Mouse (Mus musculus) brown adipose tissue, adult 24 weeks (tissue): ENCODE measurements at regions not wholly inside any gene's neighbourhood (a gene's known extent, or its start where the extent isn't known, plus 50 kb on each side); places are given as distances from the start of the nearest gene placed in this dataset.

Source experiments
- H3K27ac ChIP-seq: fragments of 200-500 bp; replicated peaks from 2 replicates; pipeline ENCODE4 v1.5.1; 2012; ENCODE audit warnings: low read depth, mild to moderate bottlenecking, low read length
- H3K4me1 ChIP-seq: fragments of 200-500 bp; 2 replicates; pipeline ENCODE4 v1.6.1; 2012; ENCODE audit warnings: low read length, mixed read lengths; ENCODE audit not compliant: control insufficient read depth, insufficient read depth, insufficient read length
- H3K4me3 ChIP-seq: fragments of 200-500 bp; 2 replicates; pipeline ENCODE4 v1.5.1; 2012; ENCODE audit warnings: low read depth, mild to moderate bottlenecking, low read length, moderate library complexity; ENCODE audit not compliant: insufficient read depth

DNA sequence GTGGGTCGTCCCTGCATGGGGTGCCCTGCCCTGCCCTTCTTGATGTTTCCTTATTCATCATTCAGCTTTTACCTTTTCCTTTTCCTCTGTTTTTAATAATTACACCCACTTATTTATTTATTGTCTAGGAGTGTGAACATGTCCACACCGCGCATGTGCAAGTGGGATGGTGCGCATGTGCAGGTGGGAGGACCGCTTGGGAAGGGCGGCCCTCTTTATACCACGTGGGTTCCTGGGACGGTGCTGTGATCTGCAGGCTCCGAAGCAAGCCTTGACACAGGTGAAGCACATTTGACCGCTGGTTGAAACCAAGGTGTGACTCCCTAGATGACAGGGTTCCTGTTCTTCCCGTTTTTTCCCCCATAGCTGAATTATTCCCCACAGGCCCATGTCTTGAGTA lies 60.0 kb downstream of the Syf2 start:
- no peak overlapping the region for H3K4me3 ChIP-seq
- H3K4me1 ChIP-seq = no peaks in the 10 kb centered on the region
- H3K27ac ChIP-seq = no peak overlapping the region

DNA sequence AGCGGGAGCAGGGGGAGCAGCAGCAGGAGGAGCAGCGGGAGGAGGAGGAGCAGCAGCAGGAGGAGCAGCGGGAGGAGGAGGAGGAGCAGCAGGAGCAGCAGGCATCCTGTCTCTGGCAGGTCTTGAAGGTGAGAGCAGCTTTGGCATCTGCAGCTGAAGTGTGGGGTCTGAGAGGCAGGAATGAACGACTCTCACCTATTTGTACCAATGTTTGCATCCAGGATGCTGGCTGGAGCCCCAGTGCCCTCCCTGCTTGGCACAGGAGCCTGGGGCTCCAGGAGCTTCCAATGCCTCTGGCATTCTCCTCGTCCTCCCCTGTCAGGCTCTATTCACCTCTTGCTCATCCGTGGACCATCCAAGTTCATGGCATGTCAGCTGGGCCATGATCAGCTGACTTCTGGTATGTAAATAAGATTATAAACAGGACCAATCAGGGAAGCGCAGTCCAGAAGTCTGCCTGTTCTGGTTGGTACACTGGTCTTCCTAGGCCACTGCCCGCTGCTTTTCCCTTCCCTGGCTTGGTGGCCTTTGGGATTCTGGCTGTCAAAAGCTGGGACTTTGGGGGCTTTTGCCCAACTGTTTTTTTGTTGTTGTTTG lies 62.9 kb downstream of the Syf2 start:
- H3K27ac ChIP-seq = no peak overlapping the region
- no peak overlapping the region for H3K4me3 ChIP-seq
- no peaks in the 10 kb centered on the region for H3K4me1 ChIP-seq

DNA sequence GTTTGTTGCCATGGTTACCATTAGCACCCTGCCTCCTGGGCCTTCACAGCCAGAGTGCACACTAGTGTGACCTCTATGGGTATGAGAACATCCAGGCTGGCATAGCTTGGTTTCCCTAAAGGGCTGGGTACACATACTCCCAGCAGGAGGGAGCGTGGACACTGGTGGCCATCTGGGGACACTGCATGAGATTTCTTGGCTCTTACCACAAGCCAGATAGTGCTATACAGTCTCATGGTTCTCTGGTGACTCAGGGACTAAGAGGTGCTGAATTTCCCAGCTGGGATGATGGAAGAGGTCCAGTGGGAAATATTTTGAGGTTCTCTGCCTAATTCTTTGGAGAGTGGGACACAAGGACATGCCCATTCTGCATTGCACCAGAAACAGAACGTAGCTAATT lies 63.5 kb downstream of the Syf2 start:
- no peaks in the 10 kb centered on the region for H3K4me1 ChIP-seq
- H3K27ac ChIP-seq = no peak overlapping the region
- H3K4me3 ChIP-seq = no peak overlapping the region

DNA sequence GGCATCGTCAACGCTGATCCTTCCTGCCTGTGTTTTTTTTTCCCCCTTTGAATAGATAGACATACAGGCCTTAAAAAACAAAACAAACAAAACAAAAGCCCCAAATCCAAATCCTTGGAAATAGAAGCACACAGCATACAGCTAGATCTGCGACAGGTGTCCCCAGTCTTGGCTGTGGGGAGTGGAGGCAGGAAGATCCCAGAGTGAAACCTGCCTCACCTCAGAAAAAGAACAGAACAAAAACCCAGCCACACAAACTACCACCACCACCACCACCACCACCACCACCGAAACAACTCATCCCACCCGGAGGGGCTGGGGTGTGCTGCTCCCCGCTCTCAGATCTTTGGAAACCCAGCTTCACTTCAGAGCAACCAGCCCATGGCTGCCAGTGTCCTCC lies 64.0 kb downstream of the Syf2 start:
- Histone ChIP-seq H3K4me3 (no peak overlapping the region), H3K27ac (no peak overlapping the region), H3K4me1 (no peaks in the 10 kb centered on the region)

DNA sequence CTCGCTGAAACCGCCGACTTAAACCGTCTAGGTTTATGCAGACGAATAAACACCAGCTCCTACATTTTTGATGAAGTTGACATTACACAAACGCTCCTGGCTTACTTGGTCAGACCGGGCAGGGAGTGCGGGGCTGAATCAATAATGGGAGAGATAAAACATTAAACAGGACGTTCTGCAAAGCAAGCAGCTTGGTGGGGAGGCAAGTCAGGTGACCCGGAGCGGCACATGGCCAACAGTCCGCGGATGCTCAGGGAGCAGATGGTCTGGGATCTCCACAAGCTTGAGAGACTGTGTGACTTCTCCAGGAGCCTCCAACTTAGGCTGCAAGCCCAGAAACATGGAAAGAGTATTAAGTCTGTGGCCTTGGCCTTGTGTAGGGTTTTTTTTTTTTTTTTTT lies 64.4 kb downstream of the Syf2 start:
- no peaks in the 10 kb centered on the region for H3K4me1 ChIP-seq
- no peak overlapping the region for H3K27ac ChIP-seq
- H3K4me3 ChIP-seq = no peak overlapping the region

DNA sequence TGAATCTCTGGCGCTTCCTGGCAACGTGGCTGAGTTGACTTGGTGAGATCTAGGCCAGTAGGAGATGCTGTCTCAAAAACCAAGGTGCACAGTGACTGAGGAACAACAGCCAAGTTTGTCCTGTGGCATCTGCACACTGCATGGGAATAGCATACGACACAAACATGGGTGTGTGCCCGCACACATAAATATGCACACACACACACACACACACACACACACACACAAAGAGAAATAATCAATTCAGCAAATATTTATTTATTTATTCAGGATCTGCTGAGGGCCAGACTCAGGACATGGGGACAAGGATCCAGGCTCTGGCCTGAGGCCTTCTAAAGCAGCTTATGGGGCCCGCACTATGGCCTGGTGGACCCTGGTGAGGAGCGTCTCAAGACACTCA lies 65.4 kb downstream of the Syf2 start:
- Histone ChIP-seq H3K27ac (no peak overlapping the region), H3K4me3 (no peak overlapping the region), H3K4me1 (no peaks in the 10 kb centered on the region)

DNA sequence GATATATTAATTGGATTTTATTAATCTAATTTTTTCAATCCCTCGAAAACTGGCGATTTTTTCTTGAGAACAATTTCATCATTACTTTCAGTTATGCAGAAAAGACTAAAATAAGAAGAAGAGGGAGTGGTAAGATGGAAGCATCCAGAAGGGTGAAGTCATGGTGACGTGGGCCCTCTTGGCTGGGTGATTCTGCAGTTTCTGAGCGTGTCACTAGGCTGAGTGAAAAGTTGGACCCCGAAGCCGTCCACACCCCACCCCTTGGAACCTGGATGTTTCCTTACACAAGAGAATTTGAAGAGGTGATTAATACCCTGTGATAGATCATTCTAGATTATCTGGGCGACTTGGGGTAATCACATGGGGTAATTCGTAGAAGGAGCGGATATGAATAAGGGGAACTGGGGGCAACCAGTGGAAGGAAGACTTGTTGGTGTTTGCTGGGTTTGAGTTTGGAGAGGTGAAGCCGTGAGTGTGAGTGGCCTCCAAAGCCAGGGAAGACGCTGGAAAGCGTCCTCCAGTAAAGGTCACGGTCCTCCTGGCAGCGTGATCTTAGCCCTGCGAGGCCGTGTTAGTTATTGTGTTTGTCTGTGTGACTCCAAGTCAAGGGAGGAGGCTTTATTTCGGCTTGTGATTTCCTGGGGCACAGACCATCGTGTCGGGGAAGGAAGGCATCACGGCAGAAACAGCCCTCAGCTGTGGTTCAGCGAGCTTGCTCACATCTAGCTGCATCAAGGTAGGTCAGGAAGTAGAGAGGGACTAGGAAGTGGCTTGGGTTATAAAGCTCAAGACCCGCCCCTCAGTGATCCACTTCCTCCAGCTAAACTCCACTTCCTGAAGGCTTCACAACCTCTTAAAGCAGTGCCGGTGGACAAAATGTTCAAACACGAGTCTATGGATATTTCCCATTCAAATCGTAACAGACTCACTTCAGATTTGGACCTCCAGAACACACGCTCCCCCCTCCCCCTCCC lies 67.0 kb downstream of the Syf2 start:
- H3K4me1 ChIP-seq = peaks cover 6% of the 10 kb centered on the region
- H3K27ac ChIP-seq = no peak overlapping the region
- no peak overlapping the region for H3K4me3 ChIP-seq

DNA sequence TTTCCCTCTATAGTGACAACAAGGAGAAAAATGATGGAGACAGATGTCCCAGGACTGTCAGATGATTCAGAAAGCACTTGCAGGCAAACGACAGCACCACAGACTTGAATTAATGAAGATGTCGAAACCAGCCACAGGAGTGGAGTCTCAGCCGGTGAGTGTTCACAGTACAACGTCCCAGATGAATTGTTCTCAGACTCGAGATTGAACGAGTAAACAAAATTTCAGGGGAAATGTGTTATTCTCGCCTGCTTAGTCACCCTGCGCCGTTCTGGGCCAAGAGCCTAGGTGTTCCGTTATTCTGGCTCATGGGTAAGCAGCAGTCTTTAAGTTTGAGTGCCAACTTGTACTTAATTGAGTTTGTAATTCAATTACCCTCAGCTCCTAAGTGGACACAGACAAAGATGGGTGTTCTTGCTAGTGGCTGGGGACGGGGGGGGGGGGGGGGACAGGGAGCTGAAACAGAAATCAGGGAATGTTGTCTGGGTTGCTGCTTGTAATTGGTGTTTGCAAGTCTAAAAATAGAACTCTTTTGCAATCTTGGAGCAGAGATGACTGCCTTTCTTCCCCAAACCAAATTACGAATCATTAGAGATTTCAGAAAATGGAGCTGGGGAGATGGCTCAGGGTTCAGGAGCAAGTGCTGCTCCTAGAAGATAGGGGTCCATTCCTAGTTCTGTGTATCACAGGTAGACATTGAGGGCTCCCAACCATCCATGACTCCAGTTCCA lies 68.4 kb downstream of the Syf2 start:
- H3K27ac ChIP-seq = peak overlapping the region; percentile 25; the same call in 1 of the 2 replicates
- H3K4me3 ChIP-seq = no peak overlapping the region
- peaks cover 7% of the 10 kb centered on the region for H3K4me1 ChIP-seq

DNA sequence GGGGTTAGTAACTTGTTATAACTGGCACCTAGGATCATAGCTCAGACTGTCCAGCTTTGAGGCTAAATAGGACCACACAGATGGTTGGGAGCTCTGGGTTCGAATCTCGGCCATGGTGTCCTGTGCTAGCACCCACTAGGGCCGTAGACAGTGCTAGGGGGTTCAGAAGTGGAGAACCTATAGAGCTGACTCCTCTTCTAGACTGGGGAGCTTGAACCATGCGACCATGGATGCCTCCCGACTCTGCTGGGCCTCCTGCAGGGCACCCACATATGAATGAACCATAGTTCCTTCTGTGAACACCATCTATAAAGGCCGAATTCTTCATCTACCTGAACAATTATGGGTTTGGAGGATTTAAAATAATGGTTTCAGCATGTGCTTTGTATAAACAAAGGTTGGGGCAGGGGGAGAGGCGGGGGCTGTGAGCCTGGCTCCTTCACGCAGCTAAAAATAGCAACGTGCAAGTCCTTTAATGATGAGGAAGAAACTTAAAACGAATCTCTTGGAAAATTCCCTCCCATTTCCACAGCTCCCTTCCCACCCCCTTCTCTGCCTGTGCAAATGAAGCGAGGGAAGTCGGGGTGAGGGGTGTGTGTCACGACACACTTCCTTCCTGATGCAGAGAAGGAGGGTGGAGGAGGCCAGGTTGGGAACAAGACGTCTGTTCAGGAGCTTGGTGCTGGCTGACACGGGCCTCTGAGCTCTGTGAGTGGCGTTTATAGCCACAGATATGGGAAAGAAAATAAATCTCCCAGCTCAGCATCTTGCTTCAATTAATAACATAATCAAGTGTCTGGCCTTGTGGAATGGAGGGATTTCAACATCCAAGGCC lies 71.6 kb downstream of the Syf2 start:
- no peak overlapping the region for H3K27ac ChIP-seq
- H3K4me1 ChIP-seq = peaks cover 7% of the 10 kb centered on the region
- H3K4me3 ChIP-seq = no peak overlapping the region

DNA sequence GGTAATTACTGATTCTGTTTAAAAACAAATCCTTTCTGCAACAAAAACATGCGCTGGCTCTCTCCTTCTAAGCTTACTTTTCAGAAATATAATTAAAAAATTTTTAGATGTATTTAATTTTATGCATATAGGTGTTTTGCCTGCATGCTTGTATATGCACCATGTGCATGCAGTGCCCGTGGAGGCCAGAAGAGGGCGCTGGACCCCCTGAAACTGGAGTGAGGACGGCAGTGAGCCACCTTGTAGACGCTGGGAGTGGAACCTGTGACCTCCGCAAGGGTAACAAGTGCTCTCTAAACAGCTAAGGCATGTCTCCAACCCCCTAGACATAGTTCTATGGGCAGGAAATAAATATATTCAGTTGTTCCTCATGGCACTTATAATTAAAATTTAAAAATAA lies 80.7 kb downstream of the Syf2 start:
- Histone ChIP-seq H3K4me3 (no peak overlapping the region), H3K27ac (no peak overlapping the region), H3K4me1 (no peaks in the 10 kb centered on the region)

DNA sequence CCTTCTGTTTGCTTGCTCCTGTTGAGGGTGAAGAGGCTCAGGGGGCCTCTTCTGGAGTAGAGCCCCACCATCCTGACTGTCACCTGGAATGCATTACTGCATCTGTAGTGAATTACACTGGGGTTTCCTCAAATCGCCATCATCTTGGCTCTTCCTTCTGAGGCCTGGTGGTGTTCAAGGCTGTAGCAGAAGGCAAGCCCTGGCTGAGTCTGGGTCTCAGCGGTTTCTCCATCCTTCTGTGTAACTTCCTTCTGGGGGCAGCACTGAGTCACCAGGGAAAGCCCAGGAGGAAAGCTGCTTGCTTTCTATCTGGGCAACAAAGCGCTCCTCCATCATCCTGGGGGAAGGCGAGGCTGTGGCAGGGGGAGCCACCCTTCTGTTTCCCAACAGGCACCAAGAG lies 82.2 kb downstream of the Syf2 start:
- H3K4me3 ChIP-seq = no peak overlapping the region
- H3K4me1 ChIP-seq = no peaks in the 10 kb centered on the region
- H3K27ac ChIP-seq = no peak overlapping the region

DNA sequence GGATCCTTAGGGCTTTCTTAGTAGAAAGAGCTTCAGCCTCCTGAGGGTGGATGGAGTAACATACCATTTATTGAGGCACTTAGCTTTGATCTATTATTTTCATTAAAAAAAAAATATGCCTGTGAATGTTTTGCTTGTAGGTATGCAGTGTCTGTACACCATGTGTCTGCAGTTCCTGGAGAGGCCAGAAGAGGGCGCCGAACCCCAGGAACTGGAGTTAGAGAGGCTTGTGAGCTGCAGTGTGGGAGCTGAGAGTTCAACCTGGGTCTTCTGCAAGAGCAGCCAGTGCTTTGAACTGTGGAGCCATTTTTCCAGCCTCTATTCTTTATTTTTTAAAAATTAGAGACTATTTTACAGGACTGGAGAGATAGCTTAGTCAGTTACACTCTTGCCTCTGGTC lies 83.2 kb downstream of the Syf2 start:
- Histone ChIP-seq H3K4me3 (no peak overlapping the region), H3K27ac (no peak overlapping the region), H3K4me1 (no peaks in the 10 kb centered on the region)

DNA sequence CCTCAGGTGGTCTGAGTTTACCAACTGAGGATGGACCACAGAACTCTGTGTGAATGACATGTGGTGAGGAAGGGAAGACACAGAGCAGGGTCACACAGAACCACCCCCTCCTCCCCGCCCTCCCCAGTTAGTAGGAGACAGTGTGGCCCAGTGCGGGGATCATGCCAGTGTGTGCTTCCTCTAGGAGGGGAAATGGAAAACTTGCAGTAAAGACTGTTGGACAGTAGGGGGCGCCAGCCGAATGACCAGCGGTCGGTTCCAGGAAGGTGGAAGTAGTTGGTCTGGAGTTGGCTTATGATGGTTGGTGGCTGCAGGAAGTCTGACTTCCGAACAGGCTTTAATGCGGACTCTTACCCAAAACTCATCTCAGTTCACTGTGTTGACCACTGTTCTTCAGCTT lies 87.3 kb downstream of the Syf2 start:
- H3K27ac ChIP-seq = no peak overlapping the region
- no peaks in the 10 kb centered on the region for H3K4me1 ChIP-seq
- H3K4me3 ChIP-seq = no peak overlapping the region

DNA sequence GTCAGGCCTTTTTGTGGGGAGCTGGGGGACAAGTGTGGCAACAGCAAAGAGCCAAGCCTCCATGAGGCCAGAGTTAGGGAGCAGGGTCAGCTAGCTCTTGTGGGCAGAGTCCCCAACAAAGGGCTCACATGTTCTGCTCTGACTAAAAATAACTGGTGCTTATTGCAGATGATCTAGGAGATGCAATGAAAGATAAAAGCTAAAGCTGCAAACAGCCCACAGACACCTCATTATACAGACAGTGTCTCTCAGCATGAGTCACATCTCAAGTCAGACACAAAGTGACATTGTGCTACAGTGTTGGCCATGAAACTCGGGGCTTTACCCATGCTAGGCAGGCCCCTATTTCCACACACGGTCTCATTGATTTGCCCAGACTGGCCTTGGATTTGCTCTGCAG lies 88.4 kb downstream of the Syf2 start:
- no peaks in the 10 kb centered on the region for H3K4me1 ChIP-seq
- H3K27ac ChIP-seq = no peak overlapping the region
- no peak overlapping the region for H3K4me3 ChIP-seq
